8 mouse cellular contexts compared by ENCODE assay signal in genomic region chr1:177440981-177441491, GRCm38 (mm10). TPM values are rescaled to one million over a fixed set of nuclear protein-coding genes. Genes with fewer than 3 reads are reported as not detected.
DNase-seq lines count a peak whose midpoint lies in the region; ATAC-seq and TF ChIP-seq lines count a peak whose summit lies in the region.

No protein-coding gene starts in this region.

- H3K27ac ChIP-seq in cortical plate, adult 2 months (ENCODE audit: insufficient read depth, low read length) = peak overlapping the region; percentile 89
- peak overlapping the region; percentile 94 for H3K27ac ChIP-seq in hindbrain, embryonic 15.5 days (replicated peaks)
- peak overlapping the region; percentile 89 for H3K27ac ChIP-seq in midbrain, embryonic 16.5 days (ENCODE audit: low read length)

- H3K9me3 ChIP-seq in megakaryocyte, embryonic 14.5 days = no peaks in the 10 kb centered on the region
- H3K9me3 ChIP-seq in hindbrain, embryonic 15.5 days = no peaks in the 10 kb centered on the region
- H3K9me3 ChIP-seq in midbrain, embryonic 16.5 days (replicated peaks; ENCODE audit: control insufficient read depth, low read length, poor library complexity, severe bottlenecking) = no peaks in the 10 kb centered on the region

- TF ChIP-seq CTCF in cortical plate, adult 2 months (IDR thresholded peaks at IDR 0.05; ENCODE audit: extremely low read depth, insufficient read depth, low read length) = no peak

- peak overlapping the region; percentile 96 for H3K4me3 ChIP-seq in megakaryocyte, embryonic 14.5 days (replicated peaks)
- peak overlapping the region; percentile 58 for H3K4me3 ChIP-seq in cortical plate, adult 2 months (ENCODE audit: insufficient read depth, low read length)
- H3K4me3 ChIP-seq in hindbrain, embryonic 15.5 days = peak overlapping the region; percentile 93
- H3K4me3 ChIP-seq in midbrain, embryonic 16.5 days (ENCODE audit: low read depth, low read length) = peak overlapping the region; percentile 84

- no peaks in the 10 kb centered on the region for H3K27me3 ChIP-seq in megakaryocyte, embryonic 14.5 days (replicated peaks)
- H3K27me3 ChIP-seq in hindbrain, embryonic 15.5 days = no peaks in the 10 kb centered on the region
- H3K27me3 ChIP-seq in midbrain, embryonic 16.5 days (ENCODE audit: control insufficient read depth, insufficient read depth, low read depth, low read length) = no peaks in the 10 kb centered on the region

- no peaks in the 10 kb centered on the region for H3K36me3 ChIP-seq in megakaryocyte, embryonic 14.5 days (replicated peaks; ENCODE audit: low read length)
- no peaks in the 10 kb centered on the region for H3K36me3 ChIP-seq in hindbrain, embryonic 15.5 days
- H3K36me3 ChIP-seq in midbrain, embryonic 16.5 days (ENCODE audit: control insufficient read depth, insufficient read depth, low read length) = no peaks in the 10 kb centered on the region

- H3K4me1 ChIP-seq in megakaryocyte, embryonic 14.5 days = peaks cover 24% of the 10 kb centered on the region
- H3K4me1 ChIP-seq in cortical plate, adult 2 months (ENCODE audit: control insufficient read depth, insufficient read depth, low read length) = peaks cover 1% of the 10 kb centered on the region; the same call in 1 of the 2 replicates
- peaks cover 31% of the 10 kb centered on the region for H3K4me1 ChIP-seq in hindbrain, embryonic 15.5 days (replicated peaks)
- H3K4me1 ChIP-seq in midbrain, embryonic 16.5 days (ENCODE audit: control insufficient read depth, insufficient read depth, low read length) = peaks cover 28% of the 10 kb centered on the region

- under 1% methylated on average over 6 of the region's 6 CpGs for whole genome bisulfite sequencing in hindbrain, embryonic 15.5 days
- 1% methylated on average over 6 of the region's 6 CpGs for WGBS in midbrain, embryonic 16.5 days

- no peak for TF ChIP-seq POLR2A in cortical plate, adult 2 months (IDR thresholded peaks at IDR 0.05; ENCODE audit: extremely low read depth, insufficient read depth, low read length)

- no peak for ATAC-seq in megakaryocyte, adult 5-6 weeks (ENCODE audit: poor library complexity, severe bottlenecking)
- no peak for ATAC-seq in hindbrain, embryonic 15.5 days (ENCODE audit: low FRiP score, low read depth)
- no peak for ATAC-seq in midbrain, embryonic 16.5 days

- H3K4me2 ChIP-seq in hindbrain, embryonic 15.5 days = peak overlapping the region; percentile 83
- peak overlapping the region; percentile 75 for H3K4me2 ChIP-seq in midbrain, embryonic 16.5 days (ENCODE audit: low read length)

- DNase-seq in gastrocnemius, postnatal 25 days = no peak
- DNase-seq in ovary, adult 18-20 months (ENCODE audit: low spot score) = no peak
- no peak for DNase-seq in lung, postnatal 25 days (ENCODE audit: low spot score)

- H3K9ac ChIP-seq in hindbrain, embryonic 15.5 days = peak overlapping the region; percentile 67
- peak overlapping the region; percentile 72 for H3K9ac ChIP-seq in midbrain, embryonic 16.5 days (ENCODE audit: low read depth, low read length)

RNA-seq across cellular contexts. Expression of gene Zbtb18, which starts 1.1 kb away (rescaled TPM):
- polyA plus RNA-seq in megakaryocyte, embryonic 14.5 days (2012; ENCODE audit: insufficient read depth, low replicate concordance) = 1.2 and 3.1 TPM in 2 replicates
- total RNA-seq in megakaryocyte, adult 5-6 weeks (2015) = 45.0 and 48.4 TPM in 2 replicates
- total RNA-seq in megakaryocyte, adult 5-6 weeks (2017) = 47.9 and 73.7 TPM in 2 replicates
- polyA plus RNA-seq in cortical plate, adult 2 months (2012; rRNA removed) = 105 and 117 TPM in 2 replicates
- polyA plus RNA-seq in hindbrain, embryonic 15.5 days (2015; fragmentation: Nextera tagmentation; extraction: Ambion mirVana) = 11.8 and 16.3 TPM in 2 replicates
- polyA plus RNA-seq in midbrain, embryonic 16.5 days (2015; fragmentation: Nextera tagmentation; extraction: Ambion mirVana) = 3.6 and 4.4 TPM in 2 replicates
- 10 to 100 TPM; 75.6 to 95.6 TPM for total RNA-seq in gastrocnemius, postnatal 25 days (2021)
